Mouse (Mus musculus): ENCODE data around the gene Reck.

Reck gene

GRCm38 (mm10) chr4:43906443-43906842 is 31.1 kb downstream of the Reck start:
- peak; percentile 65 for DNase-seq

- DNase-seq = no peak
Observed at GRCm38 (mm10) chr4:43918221-43918620, 42.9 kb downstream of the Reck start.

- DNase-seq = no peak
Observed at GRCm38 (mm10) chr4:43920602-43921001, 45.3 kb downstream of the Reck start.

GRCm38 (mm10) chr4:43925125-43925524 is 49.8 kb downstream of the Reck start:
- DNase-seq = no peak

GRCm38 (mm10) chr4:43925779-43926178 is 50.4 kb downstream of the Reck start:
- DNase-seq = peak; percentile 93

GRCm38 (mm10) chr4:43927826-43928225 is 52.5 kb downstream of the Reck start:
- peak; percentile 61 for DNase-seq

GRCm38 (mm10) chr4:43931877-43932276 is 56.5 kb downstream of the Reck start:
- DNase-seq = no peak

- DNase-seq = no peak
Observed at GRCm38 (mm10) chr4:43936186-43936585, 60.9 kb downstream of the Reck start.

GRCm38 (mm10) chr4:43936749-43937674 is 61.7 kb downstream of the Reck start:
- no peak for DNase-seq

GRCm38 (mm10) chr4:43941315-43941714 is 66.0 kb downstream of the Reck start:
- DNase-seq = no peak

- no peak for DNase-seq
Observed at GRCm38 (mm10) chr4:43942421-43942820, 67.1 kb downstream of the Reck start.

GRCm38 (mm10) chr4:43947571-43947970 is 72.2 kb downstream of the Reck start:
- DNase-seq = no peak

GRCm38 (mm10) chr4:43957292-43957845 is 82.0 kb downstream of the Reck start, which contains the start of gene Glipr2:
Gene Glipr2, plus strand, starts transcription at chr4:43957401.
- peak; percentile 91 for DNase-seq

GRCm38 (mm10) chr4:43957846-43958461 is 82.6 kb downstream of the Reck start:
- DNase-seq = peak; percentile 84

- DNase-seq = no peak
Observed at GRCm38 (mm10) chr4:43959523-43960179, 84.3 kb downstream of the Reck start.

GRCm38 (mm10) chr4:43960207-43960606 is 84.9 kb downstream of the Reck start:
- no peak for DNase-seq

GRCm38 (mm10) chr4:43964326-43964833 is 89.0 kb downstream of the Reck start:
- peak; percentile 48 for DNase-seq

- no peak for DNase-seq
Observed at GRCm38 (mm10) chr4:43964951-43965684, 89.8 kb downstream of the Reck start.

- DNase-seq = no peak
Observed at GRCm38 (mm10) chr4:43965856-43966535, 90.7 kb downstream of the Reck start.

- peak; percentile 86 for DNase-seq
Observed at GRCm38 (mm10) chr4:43968650-43969049, 93.3 kb downstream of the Reck start.

GRCm38 (mm10) chr4:43969373-43969772 is 94.0 kb downstream of the Reck start:
- DNase-seq = peak; percentile 62

Measured in kidney, postnatal 10 days (tissue).